Mouse (Mus musculus): ENCODE data around the gene Trim32. TPM values are rescaled to one million over a fixed set of nuclear protein-coding genes. Genes with fewer than 3 reads are reported as not detected.

Trim32 gene
- polyA plus RNA-seq, 1 experiment: 133 TPM

GRCm38 (mm10) chr4:65610329-65610728 lies 5.5 kb downstream of the Trim32 start:
- Histone ChIP-seq H3K4me1 (ENCODE audit: control insufficient read depth, insufficient read depth, low read length) (peaks cover 25% of the 10 kb centered on the region), H3K27ac (ENCODE audit: insufficient read depth, low read length) (no peak overlapping the region), H3K4me3 (ENCODE audit: insufficient read depth, low read length) (no peak overlapping the region)
- TF ChIP-seq CTCF (IDR thresholded peaks at IDR 0.05; ENCODE audit: extremely low read depth, insufficient read depth, low read length) (no peak), POLR2A (IDR thresholded peaks at IDR 0.05; ENCODE audit: extremely low read depth, insufficient read depth, low read length) (no peak)

- TF ChIP-seq CTCF (IDR thresholded peaks at IDR 0.05; ENCODE audit: extremely low read depth, insufficient read depth, low read length) (no peak), POLR2A (IDR thresholded peaks at IDR 0.05; ENCODE audit: extremely low read depth, insufficient read depth, low read length) (no peak)
- H3K4me1 ChIP-seq (ENCODE audit: control insufficient read depth, insufficient read depth, low read length): peaks cover 25% of the 10 kb centered on the region
- no peak overlapping the region for H3K27ac ChIP-seq (ENCODE audit: insufficient read depth, low read length)
- H3K4me3 ChIP-seq (ENCODE audit: insufficient read depth, low read length): no peak overlapping the region
Observed at GRCm38 (mm10) chr4:65610896-65611295, 6.1 kb downstream of the Trim32 start.

GRCm38 (mm10) chr4:65613135-65613534 lies 8.3 kb downstream of the Trim32 start:
- H3K4me1 ChIP-seq (ENCODE audit: control insufficient read depth, insufficient read depth, low read length): peaks cover 14% of the 10 kb centered on the region
- no peak for TF ChIP-seq CTCF (IDR thresholded peaks at IDR 0.05; ENCODE audit: extremely low read depth, insufficient read depth, low read length)
- no peak for TF ChIP-seq POLR2A (IDR thresholded peaks at IDR 0.05; ENCODE audit: extremely low read depth, insufficient read depth, low read length)

GRCm38 (mm10) chr4:65620125-65620524 lies 15.3 kb downstream of the Trim32 start:
- H3K4me1 ChIP-seq (ENCODE audit: control insufficient read depth, insufficient read depth, low read length): peaks cover 1% of the 10 kb centered on the region; the same call in 1 of the 2 replicates
- no peak overlapping the region for H3K4me3 ChIP-seq (ENCODE audit: insufficient read depth, low read length)
- H3K27ac ChIP-seq (ENCODE audit: insufficient read depth, low read length): no peak overlapping the region
- no peak for TF ChIP-seq CTCF (IDR thresholded peaks at IDR 0.05; ENCODE audit: extremely low read depth, insufficient read depth, low read length)
- TF ChIP-seq POLR2A (IDR thresholded peaks at IDR 0.05; ENCODE audit: extremely low read depth, insufficient read depth, low read length): no peak

More at GRCm38 (mm10) chr4:65613135-65613534, 8.3 kb downstream of the Trim32 start:
- Histone ChIP-seq H3K27ac (ENCODE audit: insufficient read depth, low read length) (no peak overlapping the region), H3K4me3 (ENCODE audit: insufficient read depth, low read length) (no peak overlapping the region)

GRCm38 (mm10) chr4:65638231-65638630 lies 33.4 kb downstream of the Trim32 start:
- no peak for TF ChIP-seq CTCF (IDR thresholded peaks at IDR 0.05; ENCODE audit: extremely low read depth, insufficient read depth, low read length)
- no peak for TF ChIP-seq POLR2A (IDR thresholded peaks at IDR 0.05; ENCODE audit: extremely low read depth, insufficient read depth, low read length)
- H3K4me3 ChIP-seq (ENCODE audit: insufficient read depth, low read length): no peak overlapping the region
- no peak overlapping the region for H3K27ac ChIP-seq (ENCODE audit: insufficient read depth, low read length)
- peaks cover 1% of the 10 kb centered on the region; the same call in 1 of the 2 replicates for H3K4me1 ChIP-seq (ENCODE audit: control insufficient read depth, insufficient read depth, low read length)

GRCm38 (mm10) chr4:65642611-65643010 lies 37.8 kb downstream of the Trim32 start:
- Histone ChIP-seq H3K27ac (ENCODE audit: insufficient read depth, low read length) (no peak overlapping the region), H3K4me3 (ENCODE audit: insufficient read depth, low read length) (no peak overlapping the region), H3K4me1 (ENCODE audit: control insufficient read depth, insufficient read depth, low read length) (no peaks in the 10 kb centered on the region)
- TF ChIP-seq POLR2A (IDR thresholded peaks at IDR 0.05; ENCODE audit: extremely low read depth, insufficient read depth, low read length) (no peak), CTCF (IDR thresholded peaks at IDR 0.05; ENCODE audit: extremely low read depth, insufficient read depth, low read length) (no peak)

- TF ChIP-seq CTCF (IDR thresholded peaks at IDR 0.05; ENCODE audit: extremely low read depth, insufficient read depth, low read length): peak; percentile 91
- no peak for TF ChIP-seq POLR2A (IDR thresholded peaks at IDR 0.05; ENCODE audit: extremely low read depth, insufficient read depth, low read length)
- no peak overlapping the region for H3K4me3 ChIP-seq (ENCODE audit: insufficient read depth, low read length)
- H3K27ac ChIP-seq (ENCODE audit: insufficient read depth, low read length): no peak overlapping the region
- H3K4me1 ChIP-seq (ENCODE audit: control insufficient read depth, insufficient read depth, low read length): no peaks in the 10 kb centered on the region
Observed at GRCm38 (mm10) chr4:65654723-65655122, 49.9 kb downstream of the Trim32 start.

GRCm38 (mm10) chr4:65663176-65663575 lies 58.4 kb downstream of the Trim32 start:
- TF ChIP-seq POLR2A (IDR thresholded peaks at IDR 0.05; ENCODE audit: extremely low read depth, insufficient read depth, low read length) (no peak), CTCF (IDR thresholded peaks at IDR 0.05; ENCODE audit: extremely low read depth, insufficient read depth, low read length) (no peak)
- Histone ChIP-seq H3K27ac (ENCODE audit: insufficient read depth, low read length) (no peak overlapping the region), H3K4me1 (ENCODE audit: control insufficient read depth, insufficient read depth, low read length) (no peaks in the 10 kb centered on the region)

More at GRCm38 (mm10) chr4:65663176-65663575, 58.4 kb downstream of the Trim32 start:
- H3K4me3 ChIP-seq (ENCODE audit: insufficient read depth, low read length): no peak overlapping the region
